Mouse (Mus musculus) fat pad, adult 2 months (tissue): ENCODE measurements at regions not wholly inside any gene's neighbourhood (a gene's known extent, or its start where the extent isn't known, plus 50 kb on each side); places are given as distances from the start of the nearest gene placed in this dataset.

Experiments
- DNase-seq: peaks from one replicate; pipeline ENCODE4 v3.0.0-alpha.2; 2011; ENCODE audit warnings: low read depth, low spot score; ENCODE audit errors: extremely low read depth

- no peak for DNase-seq
Measured at GRCm38 (mm10) chr2:169244572-169244971, 289.2 kb upstream of the Zfp64 start.

- no peak for DNase-seq
Measured at GRCm38 (mm10) chr2:169243981-169244380, 288.6 kb upstream of the Zfp64 start.

GRCm38 (mm10) chr2:169237856-169238255 lies 282.5 kb upstream of the Zfp64 start:
- no peak for DNase-seq

- DNase-seq, result no peak
Measured at GRCm38 (mm10) chr2:169237321-169237720, 281.9 kb upstream of the Zfp64 start.

- no peak for DNase-seq
Measured at GRCm38 (mm10) chr2:169234368-169235070, 279.1 kb upstream of the Zfp64 start.

GRCm38 (mm10) chr2:169233151-169234123 lies 278.1 kb upstream of the Zfp64 start:
- DNase-seq, result no peak

GRCm38 (mm10) chr2:169222264-169222663 lies 266.9 kb upstream of the Zfp64 start:
- DNase-seq, result no peak

GRCm38 (mm10) chr2:169221141-169221540 lies 265.8 kb upstream of the Zfp64 start:
- DNase-seq, result no peak

GRCm38 (mm10) chr2:169215546-169216043 lies 260.2 kb upstream of the Zfp64 start:
- DNase-seq, result no peak

GRCm38 (mm10) chr2:169214396-169214795 lies 259.0 kb upstream of the Zfp64 start:
- DNase-seq, result no peak

GRCm38 (mm10) chr2:169213314-169213713 lies 257.9 kb upstream of the Zfp64 start:
- DNase-seq, result no peak

GRCm38 (mm10) chr2:169212676-169213257 lies 257.4 kb upstream of the Zfp64 start:
- no peak for DNase-seq

- no peak for DNase-seq
Measured at GRCm38 (mm10) chr2:169204254-169204752, 248.9 kb upstream of the Zfp64 start.

- no peak for DNase-seq
Measured at GRCm38 (mm10) chr2:169191974-169192373, 236.6 kb upstream of the Zfp64 start.

GRCm38 (mm10) chr2:169191465-169191864 lies 236.1 kb upstream of the Zfp64 start:
- no peak for DNase-seq

GRCm38 (mm10) chr2:169177565-169177964 lies 222.2 kb upstream of the Zfp64 start:
- DNase-seq, result no peak

- DNase-seq, result no peak
Measured at GRCm38 (mm10) chr2:169168795-169169194, 213.4 kb upstream of the Zfp64 start.

GRCm38 (mm10) chr2:169168376-169168775 lies 213.0 kb upstream of the Zfp64 start:
- no peak for DNase-seq

- DNase-seq, result no peak
Measured at GRCm38 (mm10) chr2:169161651-169162050, 206.3 kb upstream of the Zfp64 start.

- DNase-seq, result no peak
Measured at GRCm38 (mm10) chr2:169158760-169159159, 203.4 kb upstream of the Zfp64 start.

GRCm38 (mm10) chr2:169158005-169158673 lies 202.8 kb upstream of the Zfp64 start:
- no peak for DNase-seq
